Mouse (Mus musculus) limb, embryonic 14.5 days (tissue): ENCODE data around the gene Jak1. TPM values are rescaled to one million over a fixed set of nuclear protein-coding genes. Genes with fewer than 3 reads are reported as not detected.

ENCODE experiments used
- ATAC-seq: fragments of 200-750 bp; cut with Nextera tagmentation; 2 replicates; pipeline ENCODE4 v1.8.0; 2017; ENCODE audit warnings: low read depth, moderate number of reproducible peaks, moderate TSS enrichment; ENCODE audit not compliant: low FRiP score
- DNase-seq: peaks from one replicate; pipeline ENCODE4 v3.0.0-alpha.2; 2015; ENCODE audit warnings: low spot score
- H3K27ac ChIP-seq: fragments of 300-500 bp; sonication (generic); replicated peaks from 2 replicates; pipeline ENCODE4 v1.5.1; 2014; ENCODE audit warnings: low read depth, mild to moderate bottlenecking, low read length, moderate library complexity, mixed read lengths
- H3K27me3 ChIP-seq: fragments of 300-500 bp; sonication (generic); 2 replicates; pipeline ENCODE4 v1.6.1; 2014; ENCODE audit warnings: low read length, mixed read lengths; ENCODE audit not compliant: control insufficient read depth, insufficient read depth
- H3K36me3 ChIP-seq: fragments of 300-500 bp; sonication (generic); 2 replicates; pipeline ENCODE4 v1.6.1; 2014; ENCODE audit warnings: mild to moderate bottlenecking, low read length, moderate library complexity, mixed read lengths; ENCODE audit not compliant: control insufficient read depth, insufficient read depth
- H3K4me1 ChIP-seq: fragments of 300-500 bp; sonication (generic); 2 replicates; pipeline ENCODE4 v1.6.1; 2014; ENCODE audit warnings: antibody characterized with exemption, low read length, mixed read lengths; ENCODE audit not compliant: control insufficient read depth, insufficient read depth
- H3K4me2 ChIP-seq: fragments of 300-500 bp; sonication (generic); replicated peaks from 2 replicates; pipeline ENCODE4 v1.6.1; 2014; ENCODE audit warnings: low read depth, mild to moderate bottlenecking, low read length, moderate library complexity; ENCODE audit not compliant: severe bottlenecking
- H3K4me3 ChIP-seq: fragments of 300-500 bp; sonication (generic); replicated peaks from 2 replicates; pipeline ENCODE4 v1.5.1; 2014; ENCODE audit warnings: low read length
- H3K9ac ChIP-seq: fragments of 300-500 bp; sonication (generic); 2 replicates; pipeline ENCODE4 v1.6.1; 2014; ENCODE audit warnings: mild to moderate bottlenecking, low read depth, low read length, moderate library complexity; ENCODE audit not compliant: severe bottlenecking
- H3K9me3 ChIP-seq: fragments of 300-500 bp; sonication (generic); 2 replicates; pipeline ENCODE4 v1.6.1; 2016; ENCODE audit warnings: low read length; ENCODE audit not compliant: control insufficient read depth
- POLR2A ChIP-seq: fragments of 200-500 bp; IDR thresholded peaks from 2 replicates; pipeline ENCODE4 v1.8.0; 2012; ENCODE audit warnings: inconsistent platforms, mild to moderate bottlenecking, moderate library complexity, borderline replicate concordance; ENCODE audit not compliant: insufficient read depth, insufficient read length; ENCODE audit errors: extremely low read depth
- WGBS: fragments of 180-500 bp; shearing (Covaris S2); extraction: QIAGEN DNeasy Blood & Tissue Kit; methylation state at CpG from one replicate; pipeline ENCODE4 v1.1.7; 2014; 5-methylcytosine and 5-hydroxymethylcytosine counted together
- polyA plus RNA-seq, 2 experiments: library from polyadenylated mRNA; depleted of rRNA in 1 of 2; stranded (reverse) in 1 of 2; unstranded in 1 of 2; fragments of >200 nt; fragmentation: Nextera tagmentation in 1 of 2; extraction: Ambion mirVana in 1 of 2; gene quantifications; 2 replicates each; pipeline versions ENCODE4 v1.2.1 to v1.2.3; 2012 to 2014

Jak1 gene
- polyA plus RNA-seq, 2 experiments: 59.7 to 105 TPM

GRCm38 (mm10) chr4:101213477-101213876 lies 51.6 kb downstream of the Jak1 start:
- no peak overlapping the region for H3K9ac ChIP-seq
- DNase-seq: no peak
- no peak overlapping the region for H3K27ac ChIP-seq

GRCm38 (mm10) chr4:101207492-101207891 lies 57.6 kb downstream of the Jak1 start:
- H3K9me3 ChIP-seq: no peaks in the 10 kb centered on the region
- no peak overlapping the region for H3K4me2 ChIP-seq
- no peak for TF ChIP-seq POLR2A
- no peaks in the 10 kb centered on the region for H3K27me3 ChIP-seq
- H3K9ac ChIP-seq: no peak overlapping the region
- no peak overlapping the region for H3K4me3 ChIP-seq
- no peak overlapping the region for H3K27ac ChIP-seq
- H3K4me1 ChIP-seq: no peaks in the 10 kb centered on the region
- no peak for DNase-seq
- H3K36me3 ChIP-seq: no peaks in the 10 kb centered on the region
- ATAC-seq: no peak
- 84% methylated on average over 2 of the region's 2 CpGs for WGBS

More at GRCm38 (mm10) chr4:101213477-101213876, 51.6 kb downstream of the Jak1 start:
- H3K9me3 ChIP-seq: no peaks in the 10 kb centered on the region
- no peak overlapping the region for H3K4me3 ChIP-seq
- H3K4me1 ChIP-seq: no peaks in the 10 kb centered on the region
- H3K27me3 ChIP-seq: no peaks in the 10 kb centered on the region
- H3K36me3 ChIP-seq: no peaks in the 10 kb centered on the region
- WGBS: 89% methylated on average over 2 of the region's 2 CpGs
- TF ChIP-seq POLR2A: no peak
- ATAC-seq: no peak
- H3K4me2 ChIP-seq: no peak overlapping the region

- Histone ChIP-seq H3K4me3 (no peak overlapping the region), H3K4me2 (no peak overlapping the region), H3K27me3 (no peaks in the 10 kb centered on the region), H3K9me3 (no peaks in the 10 kb centered on the region), H3K4me1 (no peaks in the 10 kb centered on the region), H3K9ac (no peak overlapping the region), H3K27ac (no peak overlapping the region), H3K36me3 (no peaks in the 10 kb centered on the region)
- 77% methylated on average over 1 of the region's 1 CpGs for WGBS
- DNase-seq (no peak), ATAC-seq (no peak)
- TF ChIP-seq POLR2A: no peak
These were observed 61.6 kb downstream of the Jak1 start for GRCm38 (mm10) chr4:101203518-101203917.

DNA sequence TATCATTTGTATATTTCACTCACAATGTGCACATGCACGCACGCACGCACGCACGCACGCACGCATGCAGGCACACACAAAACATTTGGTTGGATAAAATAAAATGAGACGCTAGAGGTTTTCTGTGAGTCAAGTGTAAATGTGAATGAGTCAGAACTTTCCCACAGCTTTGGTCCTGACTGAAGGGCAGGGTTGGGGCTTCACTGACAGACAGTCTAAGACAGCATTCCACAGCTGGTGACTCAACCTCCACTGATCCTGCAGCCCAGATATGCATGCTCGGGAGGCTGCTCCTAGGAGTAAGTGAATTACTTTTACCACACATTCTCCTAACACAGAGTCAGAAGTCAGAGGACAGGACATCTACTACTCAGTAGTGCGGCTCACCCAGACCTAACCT lies 62.5 kb downstream of the Jak1 start:
- 88% methylated on average over 10 of the region's 10 CpGs for WGBS
- ATAC-seq: no peak
- TF ChIP-seq POLR2A: no peak
- Histone ChIP-seq H3K4me1 (no peaks in the 10 kb centered on the region), H3K4me2 (no peak overlapping the region), H3K9ac (no peak overlapping the region), H3K9me3 (no peaks in the 10 kb centered on the region), H3K27me3 (no peaks in the 10 kb centered on the region), H3K4me3 (no peak overlapping the region), H3K27ac (no peak overlapping the region), H3K36me3 (no peaks in the 10 kb centered on the region)
- no peak for DNase-seq

GRCm38 (mm10) chr4:101199433-101200081 lies 65.5 kb downstream of the Jak1 start:
- no peak overlapping the region for H3K9ac ChIP-seq
- H3K27me3 ChIP-seq: no peaks in the 10 kb centered on the region
- H3K4me2 ChIP-seq: no peak overlapping the region
- 92% methylated on average over 8 of the region's 8 CpGs for WGBS
- no peak for TF ChIP-seq POLR2A
- H3K36me3 ChIP-seq: no peaks in the 10 kb centered on the region
- DNase-seq (no peak), ATAC-seq (no peak)
- no peaks in the 10 kb centered on the region for H3K4me1 ChIP-seq
- no peaks in the 10 kb centered on the region for H3K9me3 ChIP-seq
- no peak overlapping the region for H3K4me3 ChIP-seq
- no peak overlapping the region for H3K27ac ChIP-seq
